Mouse (Mus musculus) frontal cortex, postnatal 10 days (tissue): ENCODE measurements around the gene Arfgef2.

ENCODE experiments used
- DNase-seq, 2 experiments: peaks; one replicate each; pipeline ENCODE4 v3.0.0; 2022; ENCODE audit warnings: low spot score in 2 of 2, mixed read lengths in 1 of 2

Gene Arfgef2

DNA sequence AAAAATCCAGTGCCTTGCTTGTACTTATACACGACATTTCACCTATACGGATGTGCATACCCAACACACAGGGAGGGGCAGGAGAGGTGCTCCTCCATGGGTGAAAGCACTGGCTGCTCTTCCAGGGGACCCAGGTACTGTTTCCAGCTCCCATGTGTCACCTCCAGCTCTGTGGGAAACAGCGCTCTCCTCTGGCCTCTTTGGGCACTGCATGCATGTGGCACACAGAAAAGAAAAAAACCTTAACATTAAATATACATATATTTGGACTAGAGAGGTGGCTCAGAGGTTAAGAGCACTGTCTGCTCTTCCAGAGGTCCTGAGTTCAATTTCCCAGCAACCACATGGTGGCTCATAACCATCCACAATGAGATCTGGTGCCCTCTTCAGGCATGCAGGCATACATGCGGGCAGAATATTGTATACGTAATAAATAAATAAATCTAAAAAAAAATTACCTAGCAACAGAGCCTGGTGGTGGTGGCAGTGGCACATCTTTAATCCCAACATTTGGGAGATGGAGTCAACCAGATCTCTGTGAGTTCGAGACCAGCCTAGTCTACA lies 98.4 kb downstream of the Arfgef2 start:
- DNase-seq = no peak

DNA sequence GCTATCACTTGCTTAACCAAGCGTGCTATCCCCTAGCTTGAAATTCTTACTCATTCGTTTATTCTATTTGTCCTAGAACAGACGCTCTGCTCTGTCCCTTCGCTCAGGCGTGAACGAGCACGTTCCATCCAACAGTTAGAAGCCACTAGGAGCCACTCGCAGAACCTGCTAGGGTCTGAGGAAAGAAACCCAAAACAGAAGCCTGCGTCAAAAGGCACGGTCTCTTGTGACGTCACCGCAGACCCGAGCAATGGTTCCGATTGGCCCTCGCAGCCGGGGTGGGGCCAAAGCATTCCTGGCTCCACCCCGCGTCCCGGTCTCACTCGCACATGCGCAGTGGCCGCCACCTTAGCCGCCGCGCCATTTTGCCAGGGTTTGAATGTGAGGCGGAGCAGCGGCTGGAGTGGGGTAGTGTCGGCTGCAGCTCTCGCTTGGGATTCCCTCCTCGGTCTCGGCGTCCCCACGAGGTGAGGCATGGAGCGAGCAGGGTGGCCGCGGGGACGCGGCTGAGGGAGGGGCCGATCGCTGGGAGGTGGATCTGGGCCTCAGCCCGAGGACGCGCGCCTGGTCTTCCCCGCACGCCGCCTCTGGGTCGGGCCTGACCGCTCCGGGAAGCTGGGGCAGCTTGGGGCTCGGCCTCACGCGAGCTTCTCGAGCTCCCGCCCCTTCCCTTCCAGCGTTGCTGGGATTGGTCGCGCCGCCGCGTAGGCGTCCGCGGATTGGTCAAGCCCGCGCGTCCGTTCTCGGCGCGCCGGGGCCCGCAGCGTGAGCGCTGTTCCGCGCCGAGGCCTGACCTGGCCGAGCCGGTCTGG lies 100.5 kb downstream of the Arfgef2 start, which contains the start of gene Cse1l:
Cse1l (plus strand) TSS at position 330 of the 812 bp plus-strand sequence.
- peak; percentile 95 to 98 for DNase-seq

DNA sequence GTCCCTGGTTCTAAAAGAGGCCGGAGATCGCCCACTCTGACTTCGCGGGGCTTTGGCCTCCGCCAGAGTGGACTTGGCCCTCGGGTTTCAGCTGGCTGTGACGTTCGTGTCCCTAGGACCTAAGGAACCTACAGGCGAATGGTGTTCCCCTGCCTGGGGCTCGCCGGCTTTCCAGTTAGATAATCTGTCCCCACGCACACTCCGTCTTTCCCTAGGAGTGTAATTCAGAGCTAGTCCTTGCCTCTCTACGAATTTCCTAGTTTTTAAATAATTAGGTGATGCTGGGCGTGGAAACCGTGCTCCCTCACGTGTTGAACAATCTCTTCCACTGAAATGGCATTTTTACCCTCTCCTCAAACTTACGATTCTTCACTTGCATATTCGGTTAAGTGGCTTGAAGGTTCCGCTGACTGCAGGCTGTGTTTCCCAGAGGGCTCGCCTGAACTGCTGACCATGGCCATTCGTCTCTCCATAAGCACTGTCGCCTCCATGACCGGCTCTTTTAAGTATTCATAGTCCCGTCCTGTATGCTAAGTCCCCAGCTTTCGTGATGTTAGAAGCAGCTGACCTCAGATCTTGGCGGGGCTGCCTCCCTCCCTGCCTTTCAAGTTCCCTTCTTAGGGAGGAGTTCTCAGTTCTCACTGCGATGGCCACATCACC lies 101.3 kb downstream of the Arfgef2 start:
- DNase-seq = no peak

DNA sequence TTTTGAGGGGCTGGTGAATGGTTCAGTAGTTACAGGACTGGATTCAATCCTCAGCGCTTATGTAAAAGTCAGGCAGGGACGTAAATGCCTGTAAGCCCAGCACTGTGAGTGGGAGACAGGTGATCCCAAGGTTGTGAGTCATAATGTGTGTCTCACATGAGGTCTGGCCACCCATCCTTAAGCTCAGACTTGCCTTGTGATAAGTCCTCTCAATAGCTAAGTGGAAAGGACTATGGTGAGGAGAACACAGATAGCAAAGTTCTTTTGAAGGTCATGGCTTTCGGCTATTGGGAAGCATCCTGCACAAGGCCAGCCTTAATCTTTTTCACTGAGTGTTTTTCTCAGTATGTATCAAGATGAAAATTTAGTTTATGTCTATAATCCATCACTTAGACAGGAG lies 104.3 kb downstream of the Arfgef2 start:
- DNase-seq = no peak

DNA sequence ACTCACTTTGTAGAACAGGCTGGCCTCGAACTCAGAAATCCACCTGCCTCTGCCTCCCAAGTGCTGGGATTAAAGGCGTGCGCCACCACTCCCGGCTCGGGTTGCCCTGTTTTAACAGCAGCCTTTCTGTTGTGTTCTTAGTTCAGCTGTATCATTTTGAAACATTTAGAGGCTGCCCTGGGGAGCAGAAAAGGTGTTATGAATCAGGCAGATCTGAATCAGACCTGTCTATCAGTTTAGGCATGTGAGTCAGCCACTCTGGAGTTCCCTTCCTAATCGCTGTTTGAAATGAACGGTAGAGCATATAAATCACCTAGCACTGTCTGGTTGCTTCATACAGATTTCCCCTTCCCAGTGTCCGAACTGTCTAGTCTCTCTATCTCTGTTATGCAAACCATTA lies 105.1 kb downstream of the Arfgef2 start:
- no peak for DNase-seq

DNA sequence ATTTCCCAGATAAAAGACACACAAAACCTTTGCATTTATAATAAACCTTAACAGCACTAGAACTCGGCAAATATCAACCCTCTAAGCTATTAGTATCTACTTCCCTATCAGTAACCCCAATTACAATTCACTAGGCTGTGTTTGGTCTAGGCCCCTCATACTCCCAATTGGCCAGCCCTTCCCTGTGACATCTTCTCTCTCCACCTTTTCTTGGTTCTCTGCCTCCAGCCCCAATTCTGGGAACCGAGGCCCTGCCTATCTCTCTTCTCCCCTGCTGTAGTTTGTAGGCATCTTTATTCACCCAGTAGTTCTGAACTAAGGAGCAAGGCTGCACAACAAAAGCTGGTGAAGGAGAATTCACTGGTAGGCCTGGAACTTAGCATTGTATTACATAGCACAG lies 118.6 kb downstream of the Arfgef2 start:
- no peak for DNase-seq

DNA sequence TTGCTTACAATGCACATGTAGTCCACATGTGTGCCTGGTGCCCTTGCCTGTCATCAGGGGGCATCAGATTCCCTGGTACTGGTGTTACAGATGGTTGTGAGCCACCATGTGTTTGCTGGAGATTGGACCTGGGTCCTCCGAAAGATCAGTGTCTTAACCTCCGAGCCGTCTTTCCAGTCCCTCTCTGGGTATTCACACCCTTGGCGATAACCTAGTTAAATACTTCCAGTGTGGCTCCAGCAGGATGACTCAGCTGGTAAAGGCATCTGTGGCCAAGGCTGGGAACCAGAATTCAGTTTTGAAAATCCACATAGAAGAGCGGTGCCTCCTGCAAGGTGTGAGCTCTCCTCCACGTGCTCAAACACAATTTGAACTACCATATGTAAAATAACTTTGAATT lies 128.6 kb downstream of the Arfgef2 start:
- DNase-seq = no peak

DNA sequence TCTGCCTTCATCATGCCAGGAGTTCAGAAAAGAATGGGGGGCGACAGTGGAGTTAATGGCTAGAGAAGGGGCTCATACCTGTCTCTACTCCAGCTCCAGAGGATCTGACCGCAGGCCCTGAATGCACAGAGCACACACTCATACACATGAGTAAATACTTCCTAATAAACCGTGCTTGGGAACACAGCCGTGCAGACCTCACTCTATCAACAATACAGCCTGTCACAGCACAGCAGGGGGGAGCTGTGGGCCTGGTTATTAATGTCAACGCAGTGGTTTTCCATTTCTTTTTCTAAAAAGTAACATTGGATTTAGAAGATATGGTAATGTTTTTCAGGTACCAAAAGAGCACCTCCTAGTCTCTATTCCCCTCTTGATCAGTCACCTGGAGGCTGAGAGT lies 129.0 kb downstream of the Arfgef2 start:
- DNase-seq = no peak

DNA sequence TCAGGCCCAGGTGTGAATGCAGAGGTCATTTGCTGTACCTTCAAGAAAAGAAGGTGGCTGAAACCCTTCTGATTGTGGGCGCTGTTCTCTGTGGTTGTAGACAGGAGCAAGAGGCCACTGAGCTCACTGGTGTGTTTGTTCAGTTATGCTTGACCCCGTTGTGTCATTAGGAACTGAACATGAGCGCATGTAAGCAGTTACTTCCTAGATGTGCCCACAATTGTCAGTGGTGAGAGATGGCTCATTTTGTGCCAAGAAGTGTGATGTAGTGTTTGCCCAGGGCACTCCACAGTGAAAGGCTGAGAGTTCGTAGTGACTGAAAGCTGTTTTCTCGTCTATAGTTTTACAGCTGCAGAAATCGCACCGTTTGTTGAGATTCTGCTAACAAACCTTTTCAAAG lies 130.2 kb downstream of the Arfgef2 start:
- DNase-seq = no peak

DNA sequence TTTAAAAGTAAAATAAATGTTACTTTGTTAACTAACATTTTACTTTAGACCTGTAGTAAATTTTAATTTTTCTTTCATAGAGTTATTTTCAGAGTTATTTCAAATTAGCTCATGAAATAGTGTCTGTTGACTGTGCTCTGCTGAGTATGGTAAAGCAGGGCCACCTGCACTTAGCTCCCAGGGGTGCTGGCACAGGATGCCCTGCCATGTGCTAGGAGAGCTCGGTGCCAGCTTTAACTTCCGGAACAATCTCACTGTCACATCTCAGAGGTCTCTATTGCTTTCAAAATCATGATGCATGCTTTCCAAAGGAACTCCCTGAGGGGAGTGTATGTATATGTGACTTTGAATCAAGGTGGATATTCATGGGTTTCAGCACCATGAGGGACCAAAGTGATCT lies 130.8 kb downstream of the Arfgef2 start:
- DNase-seq = no peak

DNA sequence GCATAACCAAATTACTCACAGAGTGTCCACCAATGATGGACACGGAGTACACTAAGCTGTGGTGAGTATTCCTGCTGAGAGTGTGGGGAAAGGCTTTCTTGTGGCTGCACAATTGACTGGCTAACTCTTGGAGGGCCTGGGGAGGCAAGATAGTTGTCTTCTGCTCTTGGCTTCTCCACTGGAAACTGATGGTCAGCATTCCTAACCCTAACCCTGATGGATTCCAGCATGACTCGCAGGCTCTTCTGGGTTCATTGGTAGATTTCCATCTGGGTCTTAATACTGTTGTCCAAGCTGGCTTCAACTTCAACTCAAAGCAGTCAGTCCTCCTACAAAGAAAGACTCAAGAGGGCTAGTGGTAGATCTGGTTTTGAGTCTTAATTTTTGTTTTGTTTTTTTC lies 137.8 kb downstream of the Arfgef2 start:
- no peak for DNase-seq

DNA sequence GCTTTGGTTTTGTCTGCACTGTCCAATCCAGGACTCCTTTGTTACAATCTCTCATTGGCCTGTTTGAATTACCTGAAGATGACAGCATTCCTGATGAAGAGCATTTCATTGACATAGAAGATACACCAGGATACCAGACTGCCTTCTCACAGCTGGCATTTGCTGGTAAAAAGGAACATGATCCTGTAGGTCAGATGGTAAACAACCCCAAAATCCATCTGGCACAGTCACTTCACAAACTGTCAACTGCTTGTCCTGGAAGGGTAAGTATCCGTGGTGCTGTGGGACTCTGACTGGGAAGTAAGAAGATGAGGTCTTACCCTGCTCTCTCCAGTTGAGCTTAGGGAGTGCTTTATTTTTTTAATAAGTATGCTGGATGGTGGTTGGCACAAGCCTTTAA lies 139.0 kb downstream of the Arfgef2 start:
- DNase-seq = no peak

DNA sequence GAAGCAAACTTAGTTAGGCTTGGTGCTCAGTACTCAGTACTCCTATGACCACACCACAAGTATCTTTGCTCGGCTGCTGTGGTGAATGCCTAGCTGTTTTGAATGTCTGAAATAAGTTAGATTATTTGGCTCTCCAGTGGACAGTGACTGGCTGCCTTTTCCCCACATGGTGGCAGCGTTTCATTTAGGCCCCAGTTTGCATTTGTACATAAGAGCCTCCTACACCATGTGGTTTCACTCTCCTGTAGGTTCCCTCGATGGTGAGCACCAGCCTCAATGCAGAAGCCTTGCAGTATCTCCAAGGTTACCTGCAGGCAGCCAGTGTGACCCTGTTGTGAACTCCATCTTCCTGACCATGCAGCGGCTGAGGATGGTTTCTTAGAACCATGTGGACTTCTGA lies 140.1 kb downstream of the Arfgef2 start:
- DNase-seq = no peak
